Mouse (Mus musculus) bone marrow, adult 2 months (tissue): ENCODE results near the gene Ascc2.

Experiments
- CTCF ChIP-seq: fragments of 200-500 bp; IDR thresholded peaks from 2 replicates; pipeline ENCODE4 v1.5.1; 2011; ENCODE audit warnings: low read length, control low read depth; ENCODE audit not compliant: control insufficient read depth, insufficient read depth
- POLR2A ChIP-seq: fragments of 200-500 bp; IDR thresholded peaks from 2 replicates; pipeline ENCODE4 v1.6.1; 2011; ENCODE audit warnings: low read depth, mild to moderate bottlenecking, control low read depth, low read length, borderline replicate concordance; ENCODE audit not compliant: control insufficient read depth

DNA sequence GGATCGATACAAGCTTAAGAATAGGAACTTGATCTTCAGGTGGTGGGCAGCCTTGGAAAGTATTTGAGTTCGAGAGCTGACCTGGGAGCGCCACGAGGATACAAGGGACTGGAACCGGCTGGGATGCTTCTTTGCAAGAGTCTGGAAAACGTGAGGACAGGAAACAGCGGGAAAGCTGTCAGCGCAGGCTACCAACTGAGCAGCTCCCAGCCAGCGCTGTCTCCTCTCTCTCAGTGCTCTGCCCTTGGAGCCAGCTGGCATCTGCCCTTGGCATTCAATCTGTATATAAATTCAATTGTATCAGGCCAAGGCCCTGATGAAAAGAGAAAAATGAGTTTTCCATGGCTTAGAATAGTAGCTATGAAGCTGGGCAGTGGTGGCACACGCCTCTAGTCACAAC, 53.7 kb downstream of the Ascc2 start:
- TF ChIP-seq POLR2A (no peak), CTCF (no peak)
